Mouse (Mus musculus): ENCODE results near the gene Susd1. TPM values are rescaled to one million over a fixed set of nuclear protein-coding genes. Genes with fewer than 3 reads are reported as not detected.

The Susd1 gene
- polyA plus RNA-seq, 1 experiment from 2014 or later = 2.0 TPM

- H3K4me1 ChIP-seq = peaks cover 3% of the 10 kb centered on the region; the same call in 1 of the 2 replicates
- no peak for DNase-seq (ENCODE audit: low spot score)
- no peaks in the 10 kb centered on the region for H3K36me3 ChIP-seq
- peak overlapping the region; percentile 4; the same call in 1 of the 2 replicates for H3K27ac ChIP-seq
- no peaks in the 10 kb centered on the region for H3K9me3 ChIP-seq (replicated peaks)
- WGBS = 64% methylated on average over 5 of the region's 5 CpGs
- H3K4me3 ChIP-seq = no peak overlapping the region
- no peaks in the 10 kb centered on the region for H3K27me3 ChIP-seq (ENCODE audit: low read depth, poor library complexity, severe bottlenecking)
Observed at GRCm38 (mm10) chr4:59422025-59422783, 16.2 kb downstream of the Susd1 start.

DNA sequence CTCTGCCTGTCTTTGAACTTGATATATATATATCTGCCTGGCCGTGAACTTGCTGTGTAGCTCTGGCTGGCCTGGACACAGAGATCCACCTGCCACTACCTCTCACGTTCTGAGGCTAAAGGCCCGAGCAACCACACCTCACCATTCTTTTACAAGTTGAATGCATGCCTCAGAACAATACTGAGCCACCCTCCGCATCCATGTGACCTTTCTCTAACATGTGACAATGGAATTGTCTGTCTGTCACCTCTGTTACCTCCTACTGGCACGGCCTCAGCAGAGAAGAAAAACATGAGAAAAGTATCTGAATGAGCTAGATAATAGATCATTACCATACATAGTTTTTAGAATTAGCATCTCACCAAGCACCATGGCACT is 17.1 kb downstream of the Susd1 start:
- Histone ChIP-seq H3K4me3 (no peak overlapping the region), H3K4me1 (peaks cover 3% of the 10 kb centered on the region; the same call in 1 of the 2 replicates), H3K36me3 (no peaks in the 10 kb centered on the region), H3K27ac (no peak overlapping the region), H3K27me3 (ENCODE audit: low read depth, poor library complexity, severe bottlenecking) (no peaks in the 10 kb centered on the region), H3K9me3 (replicated peaks) (no peaks in the 10 kb centered on the region)
- DNase-seq (ENCODE audit: low spot score) = no peak
- 84% methylated on average over 5 of the region's 5 CpGs for WGBS

DNA sequence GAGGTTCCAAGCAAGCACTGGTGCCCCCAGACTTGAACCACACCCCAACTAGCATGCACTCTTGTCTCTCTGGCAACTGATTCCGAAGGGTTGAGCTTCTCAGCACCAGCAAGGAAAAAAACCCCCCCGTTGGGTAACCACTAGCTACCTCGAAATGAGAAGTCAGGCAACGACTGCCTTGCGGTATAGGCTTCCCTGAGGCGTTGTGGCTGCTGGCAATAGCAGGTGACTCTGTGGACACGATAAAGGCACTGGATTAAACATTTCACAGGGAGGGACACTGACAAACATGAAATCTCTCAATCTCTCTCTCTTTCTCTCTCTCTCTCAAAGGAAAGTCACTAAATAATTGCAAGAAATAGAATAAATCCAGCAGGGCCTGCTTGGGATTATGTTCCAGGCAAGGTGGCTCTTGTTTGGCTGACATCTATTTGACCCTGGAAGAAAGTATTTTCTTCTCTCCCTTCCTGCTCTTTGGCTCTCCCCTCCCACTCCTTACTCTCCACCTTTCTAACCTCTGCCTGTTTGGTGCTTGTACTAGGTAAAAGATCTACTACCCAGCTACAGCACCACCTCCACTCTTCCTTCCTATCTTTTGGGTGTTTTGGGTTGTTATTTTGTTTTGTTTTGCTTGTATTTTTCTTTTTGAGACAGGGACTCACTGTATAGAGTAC is 17.6 kb downstream of the Susd1 start:
- 90% methylated on average over 7 of the region's 7 CpGs for WGBS
- H3K4me1 ChIP-seq = peaks cover 3% of the 10 kb centered on the region; the same call in 1 of the 2 replicates
- no peaks in the 10 kb centered on the region for H3K9me3 ChIP-seq (replicated peaks)
- DNase-seq (ENCODE audit: low spot score) = no peak
- no peaks in the 10 kb centered on the region for H3K27me3 ChIP-seq (ENCODE audit: low read depth, poor library complexity, severe bottlenecking)
- H3K27ac ChIP-seq = no peak overlapping the region
- H3K36me3 ChIP-seq = no peaks in the 10 kb centered on the region
- H3K4me3 ChIP-seq = no peak overlapping the region

DNA sequence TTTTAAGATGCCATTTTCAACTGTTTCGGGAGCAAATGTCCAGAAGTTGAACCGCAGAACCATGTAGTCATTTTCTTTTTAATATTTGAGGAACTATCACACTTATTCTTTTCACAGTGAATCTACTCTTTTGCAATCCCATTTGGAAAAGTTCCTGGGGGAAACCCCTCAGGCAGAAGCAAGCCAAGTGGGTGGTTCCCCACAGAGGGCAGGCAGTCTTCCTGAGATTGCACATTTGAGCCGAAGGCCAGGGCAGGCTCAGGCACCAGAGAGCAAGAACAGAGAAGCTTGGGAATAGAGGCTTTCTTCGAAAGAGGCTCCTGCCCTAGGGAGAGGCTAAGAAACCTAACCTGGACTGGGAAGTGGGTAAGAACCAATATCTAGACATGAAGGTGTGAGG is 19.2 kb downstream of the Susd1 start:
- Histone ChIP-seq H3K27me3 (ENCODE audit: low read depth, poor library complexity, severe bottlenecking) (no peaks in the 10 kb centered on the region), H3K4me3 (no peak overlapping the region), H3K9me3 (replicated peaks) (no peaks in the 10 kb centered on the region), H3K36me3 (no peaks in the 10 kb centered on the region), H3K27ac (0 out of 2 replicates have a peak overlapping the region, but pooled peaks have one; percentile 50), H3K4me1 (peaks cover 3% of the 10 kb centered on the region; the same call in 1 of the 2 replicates)
- 89% methylated on average over 4 of the region's 4 CpGs for WGBS
- DNase-seq (ENCODE audit: low spot score) = no peak

DNA sequence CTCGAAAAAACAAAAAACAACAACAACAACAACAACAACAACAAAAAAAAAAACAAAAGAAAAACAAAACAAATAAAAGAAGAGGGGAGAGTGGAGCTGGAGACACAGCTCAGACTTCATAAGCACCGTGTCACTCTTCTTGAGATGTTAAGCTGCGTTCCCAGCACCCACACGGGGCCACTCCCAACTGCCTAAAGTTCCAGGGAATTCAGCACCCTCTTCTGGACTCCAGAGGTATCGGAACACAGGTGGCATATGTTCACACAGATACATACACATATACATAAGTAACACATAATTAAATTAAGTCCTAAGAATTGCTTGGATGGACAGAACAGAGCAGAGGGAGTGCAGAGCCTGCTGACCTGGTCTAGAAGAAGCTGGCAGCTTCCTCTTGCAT is 25.0 kb downstream of the Susd1 start:
- no peaks in the 10 kb centered on the region for H3K9me3 ChIP-seq (replicated peaks)
- 96% methylated on average over 5 of the region's 5 CpGs for WGBS
- DNase-seq (ENCODE audit: low spot score) = no peak
- H3K36me3 ChIP-seq = no peaks in the 10 kb centered on the region
- H3K4me1 ChIP-seq = no peaks in the 10 kb centered on the region
- no peak overlapping the region for H3K27ac ChIP-seq
- no peaks in the 10 kb centered on the region for H3K27me3 ChIP-seq (ENCODE audit: low read depth, poor library complexity, severe bottlenecking)
- H3K4me3 ChIP-seq = no peak overlapping the region

DNA sequence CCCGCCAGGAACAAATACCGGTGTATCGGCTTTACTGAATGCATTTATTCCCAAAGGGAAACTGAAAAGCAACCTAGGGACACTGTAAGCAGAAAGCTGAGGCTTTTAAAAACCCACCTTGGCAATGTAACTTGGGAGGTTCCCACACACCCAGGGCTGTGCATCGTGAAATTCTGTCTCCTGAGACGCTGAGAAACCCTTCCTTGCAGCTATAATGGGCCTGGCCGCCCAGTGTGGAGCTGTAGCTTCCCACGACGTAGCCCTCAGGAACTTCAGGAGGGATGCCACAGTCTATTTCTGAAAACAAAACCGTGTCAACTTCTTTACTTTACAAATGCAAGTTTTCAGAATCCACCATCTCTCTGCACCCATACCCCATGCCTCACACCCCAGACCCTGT is 27.3 kb downstream of the Susd1 start:
- 84% methylated on average over 9 of the region's 9 CpGs for WGBS
- no peak overlapping the region for H3K4me3 ChIP-seq
- H3K27me3 ChIP-seq (ENCODE audit: low read depth, poor library complexity, severe bottlenecking) = no peaks in the 10 kb centered on the region
- H3K27ac ChIP-seq = no peak overlapping the region
- H3K9me3 ChIP-seq (replicated peaks) = no peaks in the 10 kb centered on the region
- no peaks in the 10 kb centered on the region for H3K36me3 ChIP-seq
- no peaks in the 10 kb centered on the region for H3K4me1 ChIP-seq
- DNase-seq (ENCODE audit: low spot score) = no peak

DNA sequence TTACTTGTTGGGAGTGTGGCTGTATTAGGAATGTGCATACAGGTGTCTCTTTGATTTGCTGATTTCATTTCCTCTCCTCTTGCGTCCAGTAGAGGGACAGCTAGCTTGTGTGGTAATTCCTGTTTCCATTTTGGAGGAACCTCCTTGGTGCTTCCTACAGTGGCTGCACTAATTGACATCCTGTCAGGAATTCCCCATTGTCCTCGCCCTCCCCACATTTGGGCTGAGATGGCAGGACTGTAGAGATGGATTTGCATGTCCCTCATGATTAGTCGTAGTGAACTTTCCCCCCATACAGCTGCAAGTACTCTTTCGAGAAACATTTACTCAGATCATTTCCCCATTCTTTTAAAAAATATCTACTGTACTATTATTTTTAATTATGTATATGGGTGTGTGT is 30.7 kb downstream of the Susd1 start:
- no peaks in the 10 kb centered on the region for H3K4me1 ChIP-seq
- H3K27ac ChIP-seq = no peak overlapping the region
- H3K36me3 ChIP-seq = no peaks in the 10 kb centered on the region
- 82% methylated on average over 4 of the region's 4 CpGs for WGBS
- H3K27me3 ChIP-seq (ENCODE audit: low read depth, poor library complexity, severe bottlenecking) = no peaks in the 10 kb centered on the region
- H3K9me3 ChIP-seq (replicated peaks) = no peaks in the 10 kb centered on the region
- DNase-seq (ENCODE audit: low spot score) = no peak
- no peak overlapping the region for H3K4me3 ChIP-seq

DNA sequence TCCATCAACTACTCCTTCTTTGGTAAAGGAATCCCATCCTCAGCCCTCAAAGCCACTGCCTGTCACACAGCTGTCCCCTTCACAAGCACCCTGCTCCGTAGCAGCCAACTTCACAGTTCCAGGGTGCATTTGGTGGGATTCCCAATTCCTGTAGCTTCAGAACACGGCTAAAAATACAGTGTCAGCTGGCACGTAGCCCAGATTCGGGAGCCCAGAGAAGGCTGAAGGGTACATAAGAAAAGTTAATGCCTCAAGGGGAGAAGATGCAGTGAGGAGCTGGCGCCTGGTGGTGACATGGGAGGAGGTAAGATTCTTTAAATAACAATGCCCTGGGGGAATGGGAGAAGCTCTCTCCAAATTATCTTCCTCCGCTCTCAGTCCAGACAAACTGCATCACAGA is 34.1 kb downstream of the Susd1 start:
- Histone ChIP-seq H3K4me3 (no peak overlapping the region), H3K9me3 (replicated peaks) (no peaks in the 10 kb centered on the region), H3K4me1 (peaks cover 8% of the 10 kb centered on the region; the same call in 1 of the 2 replicates), H3K27me3 (ENCODE audit: low read depth, poor library complexity, severe bottlenecking) (no peaks in the 10 kb centered on the region), H3K27ac (no peak overlapping the region), H3K36me3 (no peaks in the 10 kb centered on the region)
- WGBS = 67% methylated on average over 6 of the region's 6 CpGs
- no peak for DNase-seq (ENCODE audit: low spot score)

- no peaks in the 10 kb centered on the region for H3K36me3 ChIP-seq
- no peak overlapping the region for H3K4me3 ChIP-seq
- whole genome bisulfite sequencing = 86% methylated on average over 10 of the region's 10 CpGs
- DNase-seq (ENCODE audit: low spot score) = no peak
- no peaks in the 10 kb centered on the region for H3K27me3 ChIP-seq (ENCODE audit: low read depth, poor library complexity, severe bottlenecking)
- H3K4me1 ChIP-seq = peaks cover 10% of the 10 kb centered on the region; the same call in 1 of the 2 replicates
- no peaks in the 10 kb centered on the region for H3K9me3 ChIP-seq (replicated peaks)
- H3K27ac ChIP-seq = no peak overlapping the region
Observed at GRCm38 (mm10) chr4:59400931-59401330, 37.5 kb downstream of the Susd1 start.

DNA sequence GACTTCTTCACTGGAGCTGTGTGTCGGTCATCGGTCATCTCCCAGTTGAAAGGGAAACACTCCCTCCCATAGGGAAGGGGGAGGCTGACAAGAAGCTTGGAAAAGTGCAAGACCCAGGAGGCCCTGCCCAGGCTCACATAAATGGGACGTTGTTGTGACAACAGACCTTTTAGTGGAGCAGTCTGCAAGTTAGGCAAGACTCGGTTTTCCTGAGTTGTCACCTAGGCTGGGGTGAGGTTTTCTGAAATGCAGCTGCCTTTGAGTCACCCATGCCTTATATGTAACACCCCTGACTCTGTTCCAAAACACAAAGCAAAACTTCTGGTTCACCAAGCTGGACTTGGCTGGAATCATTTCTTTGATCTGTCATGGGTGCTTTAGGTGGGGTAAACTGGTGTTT is 39.1 kb downstream of the Susd1 start:
- 53% methylated on average over 4 of the region's 4 CpGs for WGBS
- no peaks in the 10 kb centered on the region for H3K27me3 ChIP-seq (ENCODE audit: low read depth, poor library complexity, severe bottlenecking)
- peaks cover 10% of the 10 kb centered on the region; the same call in 1 of the 2 replicates for H3K4me1 ChIP-seq
- no peak overlapping the region for H3K4me3 ChIP-seq
- DNase-seq (ENCODE audit: low spot score) = no peak
- no peaks in the 10 kb centered on the region for H3K9me3 ChIP-seq (replicated peaks)
- no peak overlapping the region for H3K27ac ChIP-seq
- no peaks in the 10 kb centered on the region for H3K36me3 ChIP-seq

GRCm38 (mm10) chr4:59395528-59395927 is 42.9 kb downstream of the Susd1 start:
- H3K27ac ChIP-seq = no peak overlapping the region
- H3K36me3 ChIP-seq = no peaks in the 10 kb centered on the region
- H3K27me3 ChIP-seq (ENCODE audit: low read depth, poor library complexity, severe bottlenecking) = no peaks in the 10 kb centered on the region
- H3K4me3 ChIP-seq = no peak overlapping the region
- no peak for DNase-seq (ENCODE audit: low spot score)
- WGBS = 96% methylated on average over 2 of the region's 2 CpGs
- peaks cover 8% of the 10 kb centered on the region; the same call in 1 of the 2 replicates for H3K4me1 ChIP-seq
- no peaks in the 10 kb centered on the region for H3K9me3 ChIP-seq (replicated peaks)

GRCm38 (mm10) chr4:59394155-59394554 is 44.3 kb downstream of the Susd1 start:
- Histone ChIP-seq H3K4me1 (0 out of 2 replicates have a peak, but pooled peaks cover under 1% of the 10 kb centered on the region), H3K4me3 (no peak overlapping the region), H3K27ac (no peak overlapping the region), H3K9me3 (replicated peaks) (no peaks in the 10 kb centered on the region), H3K36me3 (no peaks in the 10 kb centered on the region), H3K27me3 (ENCODE audit: low read depth, poor library complexity, severe bottlenecking) (no peaks in the 10 kb centered on the region)
- WGBS = 97% methylated on average over 2 of the region's 2 CpGs
- no peak for DNase-seq (ENCODE audit: low spot score)

DNA sequence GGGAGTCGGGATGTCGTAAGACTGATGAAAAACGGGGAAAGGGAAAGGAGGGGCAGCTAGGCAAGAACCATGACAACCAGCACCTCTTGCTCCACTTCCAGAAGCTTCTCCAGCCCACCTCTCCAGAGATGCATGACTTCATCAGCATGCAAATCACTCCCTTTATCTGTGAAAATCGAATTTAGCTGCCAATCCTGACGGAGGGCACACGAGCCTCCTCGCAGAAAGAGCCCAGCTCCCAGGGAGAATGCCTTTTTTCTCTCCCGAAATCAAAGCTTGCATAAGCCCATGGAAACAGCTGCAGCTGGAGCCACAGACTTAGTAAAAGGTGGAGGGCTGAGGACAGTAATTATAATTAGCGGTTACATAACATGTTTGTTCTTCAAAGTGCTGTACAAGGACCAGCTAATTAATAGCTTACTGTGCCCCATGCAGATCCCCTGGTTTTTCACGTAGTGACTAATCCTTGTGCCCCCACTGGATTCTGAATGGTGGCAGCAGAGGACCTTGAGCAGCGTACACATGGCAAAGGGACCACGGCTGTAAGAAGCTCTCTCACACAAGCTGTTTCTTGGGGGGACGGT is 49.9 kb downstream of the Susd1 start:
- H3K27me3 ChIP-seq (ENCODE audit: low read depth, poor library complexity, severe bottlenecking) = no peaks in the 10 kb centered on the region
- peak overlapping the region; percentile 3; the same call in 1 of the 2 replicates for H3K27ac ChIP-seq
- H3K4me1 ChIP-seq = peaks cover 24% of the 10 kb centered on the region
- peak overlapping the region; percentile 21; the same call in 1 of the 2 replicates for H3K4me3 ChIP-seq
- H3K36me3 ChIP-seq = no peaks in the 10 kb centered on the region
- no peak for DNase-seq (ENCODE audit: low spot score)
- H3K9me3 ChIP-seq (replicated peaks) = no peaks in the 10 kb centered on the region
- WGBS = 43% methylated on average over 13 of the region's 13 CpGs
